Mouse (Mus musculus) stomach, embryonic 14.5 days (tissue): Measurements from ENCODE around the gene Lhx3. TPM values are rescaled to one million over a fixed set of nuclear protein-coding genes. Genes with fewer than 3 reads are reported as not detected.
A peak's percentile ranks its signal among the peaks of the same experiment; 100 is the strongest.

ENCODE experiments used
- ATAC-seq: fragments of 200-750 bp; cut with Nextera tagmentation; 2 replicates; pipeline ENCODE4 v1.8.0; 2017; ENCODE audit warnings: low read depth, moderate TSS enrichment; ENCODE audit not compliant: insufficient number of reproducible peaks, insufficient read depth, low FRiP score
- H3K27ac ChIP-seq: fragments of 300-500 bp; sonication (generic); 2 replicates; pipeline ENCODE4 v1.5.1; 2014; ENCODE audit warnings: mild to moderate bottlenecking, low read length, moderate library complexity, mixed read lengths
- H3K27me3 ChIP-seq: fragments of 300-500 bp; sonication (generic); 2 replicates; pipeline ENCODE4 v1.6.1; 2014; ENCODE audit warnings: low read length, control low read depth, mixed read lengths; ENCODE audit not compliant: control insufficient read depth, insufficient read depth
- H3K36me3 ChIP-seq: fragments of 300-500 bp; sonication (generic); 2 replicates; pipeline ENCODE4 v1.6.1; 2014; ENCODE audit warnings: mild to moderate bottlenecking, control low read depth, low read length, moderate library complexity, mixed read lengths; ENCODE audit not compliant: control insufficient read depth, insufficient read depth
- H3K4me1 ChIP-seq: fragments of 300-500 bp; sonication (generic); 2 replicates; pipeline ENCODE4 v1.6.1; 2014; ENCODE audit warnings: low read length, control low read depth, mixed read lengths; ENCODE audit not compliant: control insufficient read depth, insufficient read depth
- H3K4me2 ChIP-seq: fragments of 300-500 bp; sonication (generic); replicated peaks from 2 replicates; pipeline ENCODE4 v1.6.1; 2014; ENCODE audit warnings: low read depth, low read length, control low read depth
- H3K4me3 ChIP-seq: fragments of 300-500 bp; sonication (generic); 2 replicates; pipeline ENCODE4 v1.5.1; 2014; ENCODE audit warnings: low read depth, low read length, control low read depth
- H3K9ac ChIP-seq: fragments of 300-500 bp; sonication (generic); replicated peaks from 2 replicates; pipeline ENCODE4 v1.6.1; 2014; ENCODE audit warnings: low read depth, mild to moderate bottlenecking, control low read depth, low read length, moderate library complexity, mixed read lengths
- H3K9me3 ChIP-seq: fragments of 300-500 bp; sonication (generic); 2 replicates; pipeline ENCODE4 v1.6.1; 2016; ENCODE audit warnings: low read depth, low read length, control low read depth; ENCODE audit not compliant: control insufficient read depth
- WGBS: fragments of 180-500 bp; shearing (Covaris S2); extraction: QIAGEN DNeasy Blood & Tissue Kit; methylation state at CpG from one replicate; pipeline ENCODE4 v1.1.7; 2014; 5-methylcytosine and 5-hydroxymethylcytosine counted together
- polyA plus RNA-seq: library from polyadenylated mRNA; unstranded; fragments of >200 nt; fragmentation: Nextera tagmentation; extraction: Ambion mirVana; gene quantifications from 2 replicates; pipeline ENCODE4 v1.2.1, GENCODE M21; 2014

Lhx3 gene
- polyA plus RNA-seq, 1 experiment from 2014 or later: not detected

DNA sequence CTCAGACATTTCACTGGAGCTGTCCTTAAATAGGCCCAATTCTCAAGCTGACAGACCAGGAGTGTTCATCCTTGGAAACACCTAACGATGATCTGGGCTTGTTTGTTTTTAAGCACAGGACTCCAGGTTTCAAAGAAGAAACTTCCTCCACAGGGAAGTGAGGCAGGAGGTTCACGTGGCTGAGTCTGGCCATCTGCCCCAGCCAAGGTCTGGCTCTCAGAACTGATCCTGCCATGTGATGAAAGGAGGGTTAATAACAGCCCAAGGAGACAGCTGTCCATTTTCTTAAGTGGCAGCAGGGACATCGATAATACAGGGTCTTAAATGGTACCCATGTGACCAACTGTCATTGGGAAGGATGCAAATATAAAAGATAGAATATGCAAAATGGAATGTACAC is 1.5 kb upstream of the Lhx3 start:
- Histone ChIP-seq H3K4me1 (0 out of 2 replicates have a peak, but pooled peaks cover 3% of the 10 kb centered on the region), H3K4me3 (no peak overlapping the region), H3K27me3 (peaks cover 35% of the 10 kb centered on the region), H3K4me2 (no peak overlapping the region), H3K9ac (no peak overlapping the region), H3K9me3 (no peaks in the 10 kb centered on the region), H3K36me3 (peaks cover 24% of the 10 kb centered on the region; the same call in 1 of the 2 replicates), H3K27ac (no peak overlapping the region)
- WGBS: 72% methylated on average over 3 of the region's 3 CpGs
- no peak for ATAC-seq

DNA sequence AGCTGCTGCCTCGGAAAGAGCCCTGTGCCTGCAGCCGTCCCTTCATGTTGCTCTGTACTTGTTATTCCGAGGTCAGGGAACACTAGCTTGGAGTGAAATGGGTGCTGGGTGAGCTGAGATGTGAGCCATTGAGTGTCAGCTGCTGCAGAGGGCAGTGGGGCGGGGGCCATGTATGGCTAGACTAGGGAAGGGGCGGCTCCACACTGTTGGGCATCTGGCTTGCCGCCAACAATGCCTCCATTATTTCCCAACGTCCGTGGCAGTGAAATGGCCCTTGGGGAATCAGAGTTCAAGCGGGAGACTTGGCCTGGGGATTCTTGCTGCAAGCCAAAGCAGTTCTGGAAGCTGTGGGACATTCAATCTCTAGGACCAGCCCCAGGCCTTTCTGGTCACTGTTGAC is 530 bp downstream of the Lhx3 start:
- Histone ChIP-seq H3K9me3 (no peaks in the 10 kb centered on the region), H3K27ac (no peak overlapping the region), H3K36me3 (peaks cover 14% of the 10 kb centered on the region; the same call in 1 of the 2 replicates), H3K4me2 (no peak overlapping the region), H3K4me3 (no peak overlapping the region), H3K9ac (no peak overlapping the region), H3K4me1 (0 out of 2 replicates have a peak, but pooled peaks cover 3% of the 10 kb centered on the region), H3K27me3 (peaks cover 55% of the 10 kb centered on the region)
- WGBS: 15% methylated on average over 9 of the region's 9 CpGs
- ATAC-seq: no peak

DNA sequence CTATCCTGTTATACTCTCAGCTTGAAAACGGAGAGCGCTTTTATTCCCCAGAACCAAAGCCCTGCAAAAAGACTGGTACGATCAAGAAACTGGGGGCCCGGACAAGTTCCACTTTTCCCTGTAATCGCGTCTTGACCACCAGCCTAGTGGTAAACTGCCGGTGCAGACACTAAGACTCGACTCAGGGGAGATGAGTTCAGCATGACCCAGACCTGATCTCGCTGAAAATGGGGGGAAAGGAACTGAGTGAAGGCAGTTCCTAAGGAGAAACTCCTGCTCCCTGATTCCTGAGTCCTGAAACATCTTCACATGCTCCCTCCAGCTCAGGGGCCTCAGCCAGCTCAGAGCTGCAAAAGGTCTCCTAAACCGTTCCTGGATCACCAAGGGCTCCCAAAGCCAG is 2.3 kb downstream of the Lhx3 start:
- Histone ChIP-seq H3K27me3 (peaks cover 73% of the 10 kb centered on the region), H3K36me3 (peaks cover 6% of the 10 kb centered on the region; the same call in 1 of the 2 replicates), H3K4me3 (no peak overlapping the region), H3K9ac (no peak overlapping the region), H3K9me3 (no peaks in the 10 kb centered on the region), H3K27ac (no peak overlapping the region), H3K4me1 (0 out of 2 replicates have a peak, but pooled peaks cover 3% of the 10 kb centered on the region), H3K4me2 (no peak overlapping the region)
- no peak for ATAC-seq
- WGBS: 16% methylated on average over 10 of the region's 10 CpGs

DNA sequence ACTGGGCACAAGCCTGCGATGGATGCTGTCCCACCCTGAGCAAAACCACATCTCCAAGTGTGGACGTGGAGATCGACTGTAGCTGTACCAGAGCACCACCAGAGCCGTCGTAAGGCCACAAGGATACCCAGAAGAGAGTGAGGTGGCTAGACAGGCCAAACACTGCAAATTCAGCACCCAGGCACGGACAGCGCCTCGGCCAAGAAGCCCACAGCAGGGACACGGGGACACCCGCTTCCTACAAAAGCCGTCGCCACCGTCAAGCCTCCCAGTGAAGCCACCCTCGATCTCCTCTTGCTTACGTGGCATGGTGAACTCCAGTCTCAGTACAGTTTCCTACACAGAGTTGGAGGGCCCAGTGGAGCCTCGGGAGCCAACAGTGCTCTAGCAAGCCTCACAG is 3.0 kb downstream of the Lhx3 start:
- Histone ChIP-seq H3K9me3 (no peaks in the 10 kb centered on the region), H3K27ac (no peak overlapping the region), H3K4me1 (0 out of 2 replicates have a peak, but pooled peaks cover 3% of the 10 kb centered on the region), H3K36me3 (peaks cover under 1% of the 10 kb centered on the region; the same call in 1 of the 2 replicates), H3K4me3 (no peak overlapping the region), H3K4me2 (no peak overlapping the region), H3K27me3 (peaks cover 79% of the 10 kb centered on the region), H3K9ac (no peak overlapping the region)
- no peak for ATAC-seq
- 2% methylated on average over 16 of the region's 16 CpGs for WGBS

DNA sequence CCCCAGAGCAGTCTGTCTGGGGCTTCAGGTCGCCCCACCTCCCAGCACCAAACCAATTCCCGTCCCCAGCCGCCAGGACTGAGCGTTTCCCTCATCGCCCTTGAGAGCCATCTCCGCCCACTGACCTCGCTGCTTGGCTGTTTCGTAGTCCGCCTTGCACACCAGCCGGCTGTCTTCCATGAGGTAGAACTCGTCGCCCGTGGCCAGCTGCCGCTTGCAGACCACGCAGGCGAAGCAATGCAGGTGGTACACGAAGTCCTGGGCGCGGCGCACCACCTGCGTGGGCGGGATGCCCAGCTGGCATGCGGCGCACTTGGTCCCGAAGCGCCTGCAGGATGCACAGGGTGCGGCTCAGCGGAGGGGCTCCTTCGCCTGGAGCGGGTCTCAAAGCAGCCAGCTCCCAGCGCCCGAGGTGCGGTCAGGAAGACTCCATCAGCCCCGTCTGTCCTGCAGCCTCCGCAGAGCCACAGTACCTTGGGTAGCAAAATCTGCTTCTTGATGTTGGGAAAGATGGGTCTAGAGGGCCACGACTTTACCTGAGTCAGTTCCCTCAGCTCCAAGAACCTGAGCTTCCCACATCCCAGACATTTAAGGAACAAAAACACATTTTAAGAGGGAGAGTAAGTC is 5.1 kb downstream of the Lhx3 start:
- peaks cover 99% of the 10 kb centered on the region for H3K27me3 ChIP-seq
- 0 out of 2 replicates have a peak, but pooled peaks cover 3% of the 10 kb centered on the region for H3K4me1 ChIP-seq
- no peak overlapping the region for H3K4me3 ChIP-seq
- H3K4me2 ChIP-seq: no peak overlapping the region
- H3K9ac ChIP-seq: no peak overlapping the region
- no peaks in the 10 kb centered on the region for H3K36me3 ChIP-seq
- 1% methylated on average over 36 of the region's 36 CpGs for WGBS
- ATAC-seq: no peak
- H3K27ac ChIP-seq: no peak overlapping the region
- no peaks in the 10 kb centered on the region for H3K9me3 ChIP-seq

DNA sequence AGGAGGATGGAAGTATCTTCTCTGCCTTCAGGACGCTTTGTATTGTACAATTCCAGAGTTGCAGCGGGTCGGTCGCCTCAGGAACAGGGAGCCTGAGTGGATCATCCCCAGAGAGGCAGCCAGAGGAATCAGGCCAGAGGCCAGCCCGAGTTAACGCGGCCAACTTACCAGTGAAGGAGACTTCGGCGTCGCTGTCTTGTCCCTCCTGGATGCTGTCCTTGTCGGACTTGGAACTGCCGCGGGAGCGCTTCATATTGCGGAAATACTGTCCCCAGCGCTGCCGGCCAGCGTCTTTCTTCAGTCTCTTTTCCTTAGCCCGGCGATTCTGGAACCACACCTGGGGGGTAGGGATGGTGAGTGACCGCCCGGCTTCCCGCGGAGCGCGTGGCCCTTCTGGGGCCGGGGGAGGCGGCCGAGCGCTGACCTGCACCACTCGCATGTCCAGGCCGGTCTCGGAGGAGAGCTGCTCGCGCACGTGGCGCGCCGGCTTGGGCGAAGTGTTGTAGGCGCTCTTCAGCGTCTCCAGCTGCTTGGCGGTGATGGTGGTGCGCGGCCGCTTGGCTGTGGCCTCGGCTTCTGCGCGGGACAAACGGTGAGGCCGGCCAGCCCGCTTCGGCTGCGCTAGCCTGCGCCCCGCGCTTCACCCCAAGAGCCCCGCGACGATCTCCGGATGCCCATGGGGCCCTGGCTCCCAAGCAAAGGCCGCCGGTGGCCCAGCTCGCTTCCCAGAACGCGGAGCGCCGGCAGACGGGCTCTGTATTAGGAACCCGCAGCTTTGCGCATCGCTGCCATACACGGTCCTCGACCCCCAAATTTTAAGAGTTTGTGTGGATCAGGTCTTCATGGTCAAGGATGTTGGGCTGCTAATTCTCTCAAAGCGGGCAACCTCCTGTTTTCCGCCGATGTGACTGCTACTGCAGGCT is 5.9 kb downstream of the Lhx3 start:
- no peaks in the 10 kb centered on the region for H3K9me3 ChIP-seq
- H3K4me1 ChIP-seq: 0 out of 2 replicates have a peak, but pooled peaks cover 3% of the 10 kb centered on the region
- H3K27ac ChIP-seq: no peak overlapping the region
- H3K9ac ChIP-seq: no peak overlapping the region
- peaks cover 96% of the 10 kb centered on the region for H3K27me3 ChIP-seq
- H3K4me2 ChIP-seq: no peak overlapping the region
- H3K36me3 ChIP-seq: no peaks in the 10 kb centered on the region
- no peak for ATAC-seq
- no peak overlapping the region for H3K4me3 ChIP-seq
- under 1% methylated on average over 77 of the region's 77 CpGs for WGBS

DNA sequence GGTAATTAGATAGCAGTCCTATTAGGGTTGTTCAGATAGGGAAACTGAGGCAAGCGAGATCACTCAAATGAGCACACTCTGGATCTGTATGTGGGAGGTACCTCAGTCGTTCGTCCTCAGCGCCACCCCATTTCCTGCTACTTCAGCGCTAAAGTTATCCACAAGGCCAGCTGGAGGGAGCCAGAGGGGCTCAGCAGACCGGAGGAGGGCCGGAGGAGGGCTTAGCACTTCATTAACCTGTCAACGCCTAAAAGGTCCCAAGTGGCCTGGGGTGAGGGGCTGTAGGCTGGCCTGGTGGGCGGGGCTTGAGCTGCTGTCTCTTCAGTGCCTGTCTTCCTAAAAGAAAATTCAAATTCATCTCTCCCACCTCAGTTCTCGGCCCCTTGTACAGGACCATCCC is 9.6 kb downstream of the Lhx3 start:
- ATAC-seq: no peak
- Histone ChIP-seq H3K9ac (no peak overlapping the region), H3K4me2 (no peak overlapping the region), H3K9me3 (no peaks in the 10 kb centered on the region), H3K36me3 (no peaks in the 10 kb centered on the region), H3K4me3 (0 out of 2 replicates have a peak overlapping the region, but pooled peaks have one; percentile 9), H3K27me3 (peaks cover 75% of the 10 kb centered on the region), H3K4me1 (no peaks in the 10 kb centered on the region), H3K27ac (no peak overlapping the region)
- under 1% methylated on average over 10 of the region's 10 CpGs for WGBS

DNA sequence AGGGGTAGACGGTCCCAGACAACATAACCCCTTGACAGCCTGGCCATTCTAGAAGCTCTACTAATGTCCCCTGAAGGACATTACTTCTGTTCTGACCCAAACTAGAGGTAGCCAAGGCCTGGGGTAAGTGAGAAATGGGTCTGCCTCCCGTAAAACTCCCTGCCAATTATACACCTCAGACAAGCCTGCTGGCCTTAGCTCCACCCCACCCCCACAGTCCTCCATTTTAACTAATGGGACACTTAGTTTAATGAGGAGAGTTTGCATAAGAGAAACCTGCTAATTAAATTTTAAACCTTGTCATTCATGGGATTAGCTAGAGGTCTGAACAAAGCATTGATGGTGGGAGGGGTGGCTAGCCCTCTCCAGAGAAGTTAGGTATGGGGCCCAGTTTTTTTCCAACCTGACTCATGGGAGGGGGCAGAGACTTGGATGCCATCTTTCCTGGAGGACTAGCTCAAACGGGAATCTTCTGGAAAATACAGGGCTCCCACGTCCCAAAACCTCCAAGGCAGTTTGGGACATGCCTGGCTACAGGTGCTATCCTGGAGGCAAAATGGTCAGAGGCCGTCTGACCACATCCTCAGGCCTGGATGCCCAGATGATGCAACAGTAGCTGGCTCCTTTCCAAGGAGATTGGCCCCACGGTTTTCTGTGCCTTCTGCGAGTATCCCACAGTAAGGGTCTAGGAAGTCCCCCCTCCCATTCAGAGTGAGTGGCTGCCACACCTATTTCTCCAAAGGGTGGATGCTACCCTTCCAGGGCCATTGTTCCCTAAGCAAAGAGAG is 13.3 kb downstream of the Lhx3 start:
- H3K4me3 ChIP-seq: no peak overlapping the region

More for the DNA sequence above, 13.3 kb downstream of the Lhx3 start:
- WGBS: 49% methylated on average over 7 of the region's 7 CpGs
- Histone ChIP-seq H3K27ac (no peak overlapping the region), H3K36me3 (no peaks in the 10 kb centered on the region), H3K27me3 (peaks cover 41% of the 10 kb centered on the region), H3K9ac (no peak overlapping the region), H3K4me2 (no peak overlapping the region), H3K9me3 (no peaks in the 10 kb centered on the region), H3K4me1 (no peaks in the 10 kb centered on the region)
- no peak for ATAC-seq
